Mouse (Mus musculus): ENCODE measurements around the gene Golga7b.
A peak's percentile ranks its signal among the peaks of the same experiment; 100 is the strongest.

The Golga7b gene

DNA sequence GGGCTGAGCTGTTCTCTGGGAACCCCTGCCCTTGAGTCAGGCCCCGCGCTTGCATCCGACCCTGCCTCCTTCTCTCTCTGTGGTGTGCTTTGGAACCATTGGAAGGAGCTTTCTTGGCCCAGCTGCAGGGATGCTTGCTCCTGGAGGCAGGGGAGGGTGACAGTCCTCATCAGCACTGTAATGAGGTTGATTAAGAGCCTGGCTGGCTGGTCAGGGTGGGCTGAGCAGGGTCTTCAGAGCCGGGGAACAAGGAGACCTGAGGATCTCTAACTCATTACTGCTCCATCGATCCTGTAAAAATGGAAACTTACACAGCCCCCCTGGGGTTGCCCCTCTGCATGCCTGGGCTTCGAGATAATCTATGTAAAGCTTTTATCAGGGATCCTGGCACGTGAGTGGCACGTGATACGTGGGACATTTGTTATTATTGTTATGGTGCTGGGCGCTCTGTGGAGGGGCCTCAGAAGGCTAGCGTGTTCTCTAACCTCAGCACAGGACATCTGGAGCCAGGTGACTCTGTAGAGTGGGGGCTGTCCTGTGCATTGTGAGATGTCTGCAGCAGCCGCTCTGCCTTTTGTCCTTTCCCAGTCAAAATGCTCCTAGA, 55.9 kb downstream of the Golga7b start:
- no peak for DNase-seq (ENCODE audit: low spot score in 2 of 2)

DNA sequence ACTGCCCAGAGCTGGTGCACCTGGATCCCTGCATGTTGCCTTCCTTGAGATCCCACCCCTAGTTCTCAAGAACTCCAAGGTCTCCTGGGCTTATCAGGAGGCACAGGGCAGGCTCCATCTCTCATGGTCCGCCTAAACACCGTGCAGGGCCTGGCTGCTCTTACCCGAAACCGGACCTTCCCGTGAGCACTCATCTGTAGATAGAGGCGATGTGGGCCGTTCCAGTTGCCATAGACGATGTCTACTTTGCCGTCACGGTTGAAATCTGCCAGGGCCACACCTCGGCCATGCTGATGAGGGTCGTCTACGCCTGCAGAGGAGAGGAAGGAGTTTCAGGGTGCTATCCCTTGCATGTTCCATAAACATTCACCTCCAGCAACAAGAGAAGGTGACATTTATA, 57.1 kb downstream of the Golga7b start:
- no peak for DNase-seq (ENCODE audit: low spot score in 2 of 2)

- DNase-seq (ENCODE audit: low spot score in 2 of 2): no peak
These were observed 58.4 kb downstream of the Golga7b start for GRCm38 (mm10) chr19:42305746-42306145.

- peak; percentile 55 to 73 for DNase-seq (ENCODE audit: low spot score in 2 of 2)
These were observed 58.8 kb downstream of the Golga7b start for GRCm38 (mm10) chr19:42306202-42306601.

- no peak for DNase-seq (ENCODE audit: low spot score in 2 of 2)
These were observed 59.6 kb downstream of the Golga7b start for GRCm38 (mm10) chr19:42307019-42307418.

- DNase-seq (ENCODE audit: low spot score in 2 of 2): no peak
These were observed 61.6 kb downstream of the Golga7b start for GRCm38 (mm10) chr19:42308931-42309330.

DNA sequence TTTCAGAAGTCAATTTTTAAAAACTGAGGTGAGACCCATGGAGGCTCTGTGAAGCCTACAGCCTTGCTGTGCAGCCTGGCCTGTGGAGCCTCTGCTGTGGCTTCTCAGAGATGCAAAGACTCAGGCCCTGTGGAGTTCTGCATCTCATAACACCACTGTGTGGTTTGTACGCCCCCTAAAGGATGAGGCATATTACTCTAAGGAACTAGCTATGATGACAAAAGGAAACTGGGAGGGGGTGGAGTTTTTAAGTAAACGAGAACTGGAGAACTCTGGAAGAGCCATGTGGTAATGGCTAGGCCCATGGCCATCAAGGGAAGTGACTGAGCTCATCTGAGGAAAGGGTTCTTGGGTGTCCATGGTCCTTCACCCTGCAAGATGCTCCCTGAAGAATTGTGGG, 64.0 kb downstream of the Golga7b start:
- no peak for DNase-seq (ENCODE audit: low spot score in 2 of 2)

GRCm38 (mm10) chr19:42312191-42312590, 64.8 kb downstream of the Golga7b start:
- DNase-seq (ENCODE audit: low spot score in 2 of 2): no peak

DNA sequence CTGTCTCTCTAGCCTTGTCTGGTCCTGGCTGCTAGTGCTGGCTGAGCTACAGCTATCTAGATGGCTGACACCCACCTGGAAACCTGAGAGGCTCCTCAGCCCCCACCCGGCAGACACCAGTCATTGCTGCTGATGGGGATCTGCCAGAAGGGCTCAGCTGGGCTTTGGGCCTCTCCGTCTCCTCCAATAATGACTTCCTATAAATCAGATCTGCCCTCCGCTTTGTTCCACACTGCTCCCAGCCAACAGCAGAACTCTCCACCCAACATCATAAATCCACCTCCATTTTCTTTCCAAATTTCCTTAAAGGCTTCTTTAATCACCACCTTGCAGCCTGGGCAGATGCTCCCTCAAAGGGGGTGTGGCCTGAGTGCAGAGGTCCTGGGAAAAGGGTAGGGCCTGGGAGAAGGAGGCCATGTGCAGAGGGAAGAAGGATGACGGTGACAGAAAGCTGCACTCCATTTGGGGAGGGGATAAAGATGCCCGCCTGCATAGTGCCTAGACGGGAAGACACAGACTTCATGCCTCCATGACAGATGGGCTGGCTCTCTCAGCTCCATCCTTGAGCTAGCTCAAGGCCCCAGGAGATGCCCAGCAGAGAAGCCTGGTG, 67.8 kb downstream of the Golga7b start:
- no peak for DNase-seq (ENCODE audit: low spot score in 2 of 2)

GRCm38 (mm10) chr19:42315914-42316313, 68.5 kb downstream of the Golga7b start:
- peak; percentile 38 to 81 for DNase-seq (ENCODE audit: low spot score in 2 of 2)

DNA sequence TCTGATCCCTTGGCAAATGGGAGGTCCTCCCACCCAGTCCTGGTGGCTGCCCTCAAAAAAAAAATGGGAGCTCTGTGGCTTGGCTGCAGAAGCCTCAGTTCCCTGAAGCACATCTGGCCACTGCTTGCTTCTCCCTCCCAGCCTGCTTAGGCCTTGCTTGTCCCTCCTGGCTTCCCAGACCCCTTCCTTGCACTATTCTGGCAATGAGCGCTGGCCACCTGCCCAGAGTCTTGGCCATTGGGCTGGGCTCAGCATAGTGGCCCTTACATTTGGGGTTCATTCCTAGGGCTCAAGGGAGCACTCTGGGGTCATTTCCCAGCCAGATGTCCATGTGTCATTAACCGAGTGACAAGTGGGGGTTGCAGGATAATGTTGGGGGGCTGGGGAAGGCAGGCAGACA, 69.2 kb downstream of the Golga7b start:
- DNase-seq (ENCODE audit: low spot score in 2 of 2): no peak

DNA sequence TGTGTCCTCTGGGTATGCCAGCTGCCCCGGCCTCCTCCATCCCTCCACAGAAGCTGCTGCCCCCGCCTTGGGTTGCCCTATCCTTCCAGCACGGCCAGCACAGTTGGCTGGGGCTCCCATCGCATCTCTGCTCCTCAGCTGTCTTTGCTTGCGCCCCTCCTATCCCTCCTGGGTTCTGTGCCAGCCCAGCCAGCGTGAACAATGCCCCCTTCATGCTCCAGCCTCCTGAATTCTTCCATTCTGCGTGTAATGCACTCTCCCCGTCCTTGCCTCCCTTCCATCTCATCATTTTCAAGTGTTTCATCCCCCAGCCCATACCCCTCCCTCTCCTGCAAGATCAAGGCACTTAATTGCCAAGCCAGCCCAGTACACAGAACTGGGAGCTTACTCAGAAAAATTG, 69.6 kb downstream of the Golga7b start:
- no peak for DNase-seq (ENCODE audit: low spot score in 2 of 2)

DNA sequence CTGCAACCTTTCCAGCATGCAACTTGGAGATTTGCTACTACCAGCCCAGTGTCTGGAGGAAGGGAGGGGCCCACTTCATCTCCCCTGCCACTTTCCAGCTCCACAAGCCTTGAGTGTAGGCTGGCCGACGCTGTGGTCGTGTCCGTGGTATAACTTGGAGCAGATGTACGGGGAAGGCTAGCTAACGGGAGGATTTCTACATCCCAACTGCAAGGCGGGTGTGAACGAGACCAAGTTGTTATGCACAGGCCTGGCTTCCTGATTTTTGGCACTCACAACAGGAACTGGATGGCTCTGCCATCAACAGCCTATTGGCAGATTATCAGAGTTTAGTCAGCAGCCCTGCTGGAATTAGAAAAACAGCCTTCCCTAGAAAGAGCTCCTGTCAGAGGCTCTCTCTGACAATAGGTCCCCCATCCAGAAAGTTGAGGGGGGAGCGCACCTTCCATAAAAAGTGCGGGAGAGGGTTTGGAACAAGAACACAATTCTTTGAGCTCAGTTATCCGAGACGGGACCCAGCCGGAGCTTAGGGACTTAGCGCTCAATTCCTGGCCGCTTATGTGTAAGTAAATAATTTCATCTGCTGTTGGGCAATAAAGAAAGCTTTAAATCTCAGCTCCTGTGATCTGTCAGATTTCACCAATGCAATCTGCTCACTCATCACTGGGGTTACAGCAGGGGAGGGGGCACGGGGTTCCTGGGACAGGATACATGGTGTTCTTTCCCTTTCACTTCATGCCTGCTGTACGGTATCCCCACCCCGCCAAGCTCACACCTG, 70.5 kb downstream of the Golga7b start:
- no peak for DNase-seq (ENCODE audit: low spot score in 2 of 2)

Measured in spleen, postnatal 4 days (tissue).